Mouse (Mus musculus) liver, adult (tissue): ENCODE results near the gene Wnt3a.

ENCODE experiments used
- GATA4 ChIP-seq: IDR thresholded peaks from 2 replicates; pipeline ENCODE4 v1.6.1; 2014; ENCODE audit warnings: mild to moderate bottlenecking, low read length; ENCODE audit not compliant: insufficient replicate concordance

The Wnt3a gene

DNA sequence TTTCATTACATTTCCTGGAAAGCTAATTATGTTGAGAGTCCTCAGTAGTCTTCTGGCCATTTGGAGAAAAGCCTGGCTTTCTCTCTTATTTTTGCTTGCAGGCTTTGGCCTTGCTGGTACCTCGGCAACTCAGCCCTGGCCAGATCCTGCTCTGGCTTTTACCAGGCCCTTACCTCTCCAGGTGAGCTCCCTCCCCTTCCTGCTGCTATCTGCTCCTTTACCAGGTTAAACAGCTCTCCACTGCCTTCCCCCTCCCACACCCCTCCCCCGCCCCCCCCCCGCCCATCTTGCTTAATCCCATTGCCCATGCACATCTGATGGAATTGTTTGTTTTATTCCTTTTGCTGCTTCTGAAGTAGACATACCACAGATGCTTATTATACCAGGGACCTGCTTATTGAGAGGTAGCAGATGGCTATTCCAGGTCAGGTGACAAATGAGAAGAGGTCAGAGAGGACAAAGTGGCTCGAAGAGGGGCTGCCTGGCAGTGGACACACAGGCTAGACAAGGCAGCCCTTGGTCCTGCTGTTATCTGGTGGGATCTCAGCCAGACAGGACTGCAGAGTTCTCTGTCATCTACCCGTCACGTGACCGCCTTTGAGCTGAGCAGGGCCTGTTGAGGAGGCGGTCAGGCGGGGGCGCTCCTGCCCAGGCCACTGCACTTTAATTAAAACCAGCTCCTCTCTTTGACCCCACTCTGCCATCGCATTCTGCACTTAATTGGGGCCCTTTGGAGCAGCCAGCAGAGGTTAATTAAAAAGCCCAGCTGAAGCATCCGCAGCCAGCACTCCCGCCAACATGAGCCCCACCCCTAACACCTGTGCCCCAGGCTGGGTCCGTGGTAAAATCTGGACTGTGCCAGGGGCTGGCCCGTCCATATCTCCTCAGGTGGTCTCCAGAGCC is 51.8 kb downstream of the Wnt3a start:
- peak; percentile 65; the same call in 1 of the 2 replicates for TF ChIP-seq GATA4

DNA sequence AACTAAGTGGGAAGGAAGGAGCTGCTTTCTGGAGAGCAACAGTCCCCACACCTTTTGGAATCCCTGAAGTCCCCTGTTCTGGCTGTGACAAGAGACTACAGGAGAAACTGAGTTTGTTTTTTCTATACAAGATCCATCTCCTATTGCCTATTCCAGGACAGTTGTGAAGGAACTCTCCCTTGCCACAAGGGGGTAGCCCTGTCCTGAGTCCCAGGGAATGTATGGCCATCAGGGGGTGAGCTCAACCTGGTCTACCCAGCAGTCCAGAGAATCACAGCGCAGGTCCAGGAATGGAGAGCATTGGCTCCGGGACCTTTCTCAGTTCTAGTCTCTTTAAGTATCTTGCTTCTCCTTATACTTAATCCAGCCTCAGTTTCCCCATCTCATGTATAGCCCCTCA is 57.8 kb downstream of the Wnt3a start:
- no peak for TF ChIP-seq GATA4

DNA sequence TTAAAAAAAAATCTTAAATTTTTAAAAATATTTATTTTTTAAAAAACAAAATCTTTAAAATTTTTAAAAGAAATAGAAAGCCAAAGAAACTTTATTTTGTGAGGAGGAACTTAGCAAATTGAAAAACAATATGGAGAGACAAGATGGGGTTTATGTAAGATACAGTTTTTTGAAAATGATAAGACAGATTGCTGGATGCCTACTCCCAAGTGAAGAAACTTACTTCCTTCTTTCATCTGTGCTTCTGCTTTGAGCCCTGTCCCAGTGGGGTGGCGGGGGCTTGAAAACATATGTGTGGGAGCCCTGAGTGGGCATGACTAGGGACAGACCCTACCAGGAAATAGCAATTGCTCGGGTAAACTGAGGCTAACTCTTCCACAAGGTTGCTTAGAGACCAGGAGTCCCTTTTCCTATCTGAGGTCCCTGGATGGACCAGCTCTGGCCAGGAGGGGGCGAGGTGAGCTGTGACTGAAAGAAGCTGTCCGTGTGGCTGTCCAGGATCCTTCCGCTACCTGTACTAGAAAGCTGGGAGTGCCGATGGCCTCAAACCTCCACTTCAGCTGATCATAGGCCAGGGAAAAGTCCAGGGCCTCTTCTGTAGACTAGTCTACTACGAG is 60.3 kb downstream of the Wnt3a start:
- TF ChIP-seq GATA4, result no peak

DNA sequence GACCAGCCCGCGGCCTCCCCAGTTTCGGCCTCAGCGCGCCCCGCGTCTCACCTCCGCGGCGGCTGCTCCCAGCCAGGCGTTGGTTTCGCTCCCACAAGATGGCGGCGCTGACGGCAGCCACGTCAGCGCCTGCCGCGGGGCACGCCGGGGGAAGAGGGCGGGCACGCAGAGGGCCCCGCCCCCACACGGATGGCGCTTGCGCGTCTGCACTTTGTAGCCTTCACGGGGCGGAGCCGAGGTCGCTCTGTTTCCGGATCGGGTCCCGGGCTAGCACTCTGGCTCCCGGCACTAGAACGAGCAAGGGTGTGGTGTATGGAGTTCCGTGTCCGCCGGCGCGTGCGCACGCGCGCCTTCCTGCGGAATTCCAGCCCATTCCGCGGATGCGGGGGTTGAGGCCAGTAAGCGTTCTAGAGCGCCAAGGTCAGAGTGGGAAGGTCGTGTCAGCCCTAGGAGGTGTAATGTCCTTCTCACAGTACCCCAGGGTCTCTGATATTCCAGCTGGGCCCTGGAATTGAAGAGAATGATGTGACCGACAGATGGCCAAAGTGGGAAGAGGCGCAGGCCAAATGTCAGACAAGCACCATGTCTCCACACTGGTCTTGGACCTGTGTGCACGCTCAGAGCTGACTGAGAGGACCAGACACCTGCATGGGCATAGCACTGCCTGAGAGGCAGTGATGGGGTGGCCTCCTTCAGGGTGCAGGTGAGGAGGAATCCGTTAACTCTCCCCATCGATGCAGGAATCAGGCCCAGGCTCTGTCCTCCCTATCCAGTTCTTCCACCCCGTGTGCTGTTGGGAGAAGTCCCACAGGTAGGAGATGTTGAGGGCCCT is 62.2 kb downstream of the Wnt3a start, which contains the start of gene Arf1:
Gene Arf1 (minus strand): TSS at position 149 of the 832 bp plus-strand sequence.
- TF ChIP-seq GATA4, result peak; percentile 19; the same call in 1 of the 2 replicates

DNA sequence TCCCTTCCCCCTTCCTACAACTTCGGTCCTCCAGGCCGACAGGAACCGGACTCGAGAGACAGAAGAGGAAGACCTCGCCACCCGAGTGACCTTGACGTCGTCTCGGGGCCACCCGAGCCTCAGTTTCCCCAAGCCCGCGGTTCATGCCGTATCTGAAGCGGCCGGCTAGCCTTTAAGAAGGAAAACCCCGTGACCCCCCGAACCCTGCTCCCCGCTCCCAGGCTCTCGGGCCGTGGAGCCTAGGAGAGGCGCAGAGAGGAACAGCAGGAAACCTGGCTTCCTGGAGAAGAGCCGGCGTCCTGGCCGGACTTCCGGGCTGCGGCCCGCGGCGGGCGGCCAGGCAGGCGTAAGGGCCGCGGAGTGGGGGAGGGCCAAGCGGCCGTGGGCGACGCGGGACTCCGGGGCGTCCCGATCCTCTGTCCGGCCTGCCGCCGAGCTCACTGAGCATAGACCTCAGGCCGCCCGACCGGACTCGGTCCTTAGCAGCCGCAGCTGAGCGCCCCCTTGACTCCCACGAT is 62.9 kb downstream of the Wnt3a start:
- no peak for TF ChIP-seq GATA4

DNA sequence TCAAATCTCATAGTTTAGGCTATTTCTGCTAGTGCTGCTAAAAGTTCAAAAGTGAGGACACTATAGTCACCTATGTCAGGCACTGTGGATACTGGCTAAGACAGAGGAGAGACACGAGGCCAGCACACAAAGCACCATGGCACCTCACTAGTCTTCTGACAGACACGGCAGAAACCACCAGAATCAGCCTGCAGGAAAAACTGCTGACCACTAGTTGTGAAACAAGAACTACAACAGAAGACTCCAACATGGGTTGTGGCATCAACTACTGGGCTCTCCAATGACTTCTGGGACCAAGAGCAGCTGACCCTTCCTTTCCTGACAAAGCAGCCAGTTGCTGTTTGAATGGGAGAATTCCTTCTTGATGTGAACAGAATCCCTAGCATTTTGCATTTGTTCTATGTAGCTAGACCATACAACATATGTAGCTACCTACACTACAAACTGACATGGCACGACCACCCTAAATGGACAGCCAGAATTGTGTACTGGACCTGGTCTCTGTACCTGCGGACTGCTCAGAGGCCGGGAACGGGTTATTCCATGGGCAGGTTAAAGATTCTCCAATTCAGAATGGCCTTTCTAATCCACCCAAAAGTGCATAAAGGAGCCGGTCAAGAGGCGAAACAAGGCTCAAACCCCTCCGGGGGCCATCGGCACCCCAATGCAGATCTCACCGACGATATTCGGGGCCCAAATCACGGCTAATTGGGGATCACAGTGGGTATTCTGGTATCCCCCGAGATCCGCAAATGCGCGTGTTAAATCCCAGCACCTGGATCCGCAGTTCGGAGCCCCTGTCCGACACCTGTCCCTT is 63.6 kb downstream of the Wnt3a start:
- no peak for TF ChIP-seq GATA4

DNA sequence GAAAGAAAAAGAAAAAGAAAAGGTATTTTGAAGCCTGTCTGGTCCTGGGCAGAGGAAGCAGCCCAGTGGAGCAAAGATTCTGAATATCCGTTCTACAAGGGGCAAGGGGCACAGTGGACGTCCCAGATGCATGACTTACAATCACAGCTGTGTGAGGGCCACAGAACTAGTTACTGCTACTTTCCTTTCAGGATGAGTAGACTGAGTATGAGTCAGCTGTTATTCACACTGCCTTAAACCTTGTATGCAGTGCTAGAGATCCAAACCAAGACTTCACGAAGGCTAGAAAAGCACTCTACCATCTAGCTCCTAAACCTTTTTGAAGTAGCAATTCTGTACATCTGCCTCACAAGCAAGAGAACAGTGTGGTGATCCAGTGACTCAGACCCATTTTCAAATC is 64.3 kb downstream of the Wnt3a start:
- TF ChIP-seq GATA4, result no peak

DNA sequence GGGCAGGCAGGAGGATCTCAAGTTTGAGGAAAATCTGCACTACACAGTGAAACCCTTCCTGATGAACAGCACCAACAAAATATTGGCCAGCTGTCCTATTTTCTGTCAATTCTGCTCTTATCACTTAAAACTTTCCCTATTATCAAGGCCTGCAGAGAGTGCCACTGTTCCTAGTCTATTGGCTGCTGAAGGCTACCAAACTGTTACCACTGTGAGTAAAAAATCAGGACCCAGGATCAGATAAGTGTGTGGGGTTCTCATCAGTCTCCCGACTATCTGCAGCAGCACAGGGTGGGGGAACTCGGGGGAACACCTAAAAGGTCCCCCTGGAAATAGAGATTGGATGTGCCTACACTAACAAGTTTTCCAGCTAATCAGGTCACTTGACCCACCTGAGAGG is 65.4 kb downstream of the Wnt3a start:
- no peak for TF ChIP-seq GATA4

DNA sequence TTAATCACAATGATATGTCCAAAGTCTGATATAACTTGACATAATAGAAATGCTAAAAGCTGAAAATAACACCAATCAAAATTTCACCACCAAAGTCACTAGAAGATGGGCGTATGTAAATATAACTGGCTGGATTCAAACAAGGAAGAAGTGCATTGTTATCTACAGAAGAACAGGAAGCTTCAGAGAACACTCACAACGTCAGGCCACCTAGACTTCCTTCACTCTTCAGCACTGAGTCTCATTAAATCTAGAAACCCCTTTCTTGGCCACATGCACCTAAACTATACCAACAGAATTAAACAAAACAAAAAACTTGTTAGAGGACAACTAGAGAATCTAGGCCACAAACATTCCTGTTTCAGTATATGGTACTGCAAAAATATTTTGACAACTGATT is 66.1 kb downstream of the Wnt3a start:
- no peak for TF ChIP-seq GATA4

DNA sequence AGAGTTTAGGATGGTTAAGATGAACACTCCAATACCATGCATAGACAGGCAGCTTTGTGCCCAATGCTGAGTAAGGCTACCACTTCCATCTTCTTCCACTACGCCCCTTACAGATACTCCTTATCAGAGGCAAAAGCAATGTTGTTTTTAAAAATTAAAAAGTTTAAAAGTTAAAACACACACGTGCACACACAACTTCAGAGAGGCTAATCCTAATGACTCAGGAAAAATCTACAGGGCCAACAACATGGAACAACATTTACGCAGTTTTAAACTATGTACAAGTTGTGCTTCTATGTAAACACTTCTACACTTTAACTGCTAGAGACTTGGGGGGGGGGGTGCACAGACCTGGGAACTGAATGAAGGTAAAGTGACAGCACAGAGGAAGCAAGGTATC is 66.5 kb downstream of the Wnt3a start:
- no peak for TF ChIP-seq GATA4

DNA sequence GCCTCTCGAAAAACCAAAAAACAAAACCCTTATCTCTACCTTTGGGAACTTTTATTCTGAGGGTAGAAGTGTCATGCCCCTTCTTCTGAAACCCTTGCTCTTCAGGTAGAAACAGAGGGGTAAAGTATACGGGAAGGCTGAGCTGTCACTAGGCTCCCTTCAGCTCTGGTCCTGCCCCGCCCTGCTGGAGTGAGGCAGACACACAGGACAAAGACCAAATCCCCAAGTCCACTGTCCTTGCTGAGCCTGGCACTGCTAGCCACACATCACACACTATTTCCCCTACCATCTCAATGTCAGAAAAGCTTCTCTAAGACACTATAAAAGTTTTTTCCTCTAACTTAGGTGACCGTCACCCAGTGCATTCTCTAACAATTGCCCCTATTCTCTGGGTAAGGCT is 68.2 kb downstream of the Wnt3a start:
- no peak for TF ChIP-seq GATA4

DNA sequence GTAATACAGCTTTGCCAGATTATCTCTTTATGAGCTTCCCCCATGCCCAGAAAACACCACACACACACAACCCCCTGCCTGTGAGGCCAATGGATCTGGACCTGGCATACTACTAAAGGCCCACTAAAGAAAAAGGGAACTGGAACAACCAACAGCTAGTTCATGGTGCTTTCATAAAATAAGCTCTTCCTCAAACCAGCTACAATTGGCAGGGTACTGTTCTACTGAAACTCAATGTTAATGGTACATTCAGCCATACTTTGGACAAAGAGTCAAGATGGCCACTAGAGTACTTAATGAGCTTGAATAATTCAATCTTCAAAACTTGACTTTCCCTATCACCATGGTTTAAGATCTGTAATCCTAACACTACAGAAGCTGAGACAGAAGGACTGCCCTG is 68.9 kb downstream of the Wnt3a start:
- no peak for TF ChIP-seq GATA4

DNA sequence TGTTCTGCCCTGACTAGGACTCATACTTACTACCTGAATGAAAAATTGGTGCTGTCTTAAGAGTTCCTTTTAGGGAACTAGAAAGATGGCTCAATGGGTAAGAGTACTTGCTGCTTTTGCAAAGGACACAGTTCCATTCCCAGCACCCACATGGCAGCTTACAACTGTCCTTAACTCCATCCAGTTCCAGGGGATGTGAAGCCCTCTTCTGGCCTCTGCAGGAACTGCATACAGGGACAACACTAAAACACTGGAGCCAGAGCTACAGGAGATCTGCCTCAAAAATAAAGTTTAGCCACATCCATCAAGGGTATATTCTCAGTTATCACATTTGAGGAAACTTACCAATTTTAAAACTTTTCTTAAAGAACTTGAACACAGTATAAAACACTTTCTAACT is 71.5 kb downstream of the Wnt3a start:
- no peak for TF ChIP-seq GATA4

DNA sequence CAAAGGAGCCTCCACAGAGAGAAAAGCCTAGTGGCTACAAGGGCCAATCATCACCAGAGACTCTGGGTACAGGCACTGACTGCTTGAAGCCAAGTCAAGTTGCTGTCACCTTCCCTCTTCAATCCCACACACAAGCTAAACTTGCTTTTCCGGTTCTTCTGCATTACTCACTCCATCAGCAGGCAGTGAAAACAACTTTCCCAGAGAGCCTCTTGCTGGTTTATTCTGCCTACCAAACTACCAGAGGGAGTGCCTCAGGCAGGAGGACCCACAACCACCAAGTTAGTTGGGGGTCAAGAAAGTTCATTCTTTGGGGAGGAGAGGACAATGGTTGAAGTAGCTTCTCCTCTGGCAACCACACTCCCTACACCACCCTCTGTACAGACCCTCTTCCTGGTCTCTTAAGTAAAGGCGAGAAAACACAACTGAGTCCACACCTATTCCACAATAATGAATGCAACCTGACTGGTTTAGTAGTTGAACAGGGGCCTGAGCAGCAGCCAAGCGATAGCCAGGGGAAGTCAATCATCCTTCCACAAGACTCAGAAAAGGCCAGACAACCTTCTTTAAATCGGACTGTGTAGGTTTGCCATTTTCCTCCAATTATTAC is 72.1 kb downstream of the Wnt3a start:
- TF ChIP-seq GATA4, result no peak
